Mouse (Mus musculus) regulatory T cell (primary cell): ENCODE data around the gene Appbp2.
"Not testable (repeated sequence)": the region's sequence is repeated elsewhere in the genome, so short reads cannot be mapped to it uniquely, and the experiment has no call there.

ENCODE experiments used
- in situ Hi-C: fragments of 300-600 bp; cut with MboI, MseI; formaldehyde crosslinking; loops from one replicate; pipeline ENCODE4 v1.15.1; 2025; ENCODE audit warnings: high pct_unique_total_duplicates

Appbp2 gene

GRCm38 (mm10) chr11:85163014-85163413, 71.9 kb downstream of the Appbp2 start:
- in situ Hi-C loops: not testable (repeated sequence)

GRCm38 (mm10) chr11:85157301-85157700, 77.6 kb downstream of the Appbp2 start:
- in situ Hi-C loops: no loop called here

- in situ Hi-C loops: no loop called here
Observed at GRCm38 (mm10) chr11:85152256-85152930, 82.5 kb downstream of the Appbp2 start.

- in situ Hi-C loops: no loop called here
Observed at GRCm38 (mm10) chr11:85139581-85140540, 95.1 kb downstream of the Appbp2 start, which contains the start of gene Usp32. Usp32 (minus strand) TSS chr11:85140161.

GRCm38 (mm10) chr11:85138776-85139474, 96.0 kb downstream of the Appbp2 start:
- in situ Hi-C loops: no loop called here
